Mouse (Mus musculus): Measurements from ENCODE around the gene Eri3. TPM values are rescaled to one million over a fixed set of nuclear protein-coding genes. Genes with fewer than 3 reads are reported as not detected.

Gene Eri3
- total RNA-seq (2022): 100 to 1,000 TPM in 1 of 4 experiments, 10 to 100 TPM in 3; 73.0 to 105 (median 81.5) TPM

DNA sequence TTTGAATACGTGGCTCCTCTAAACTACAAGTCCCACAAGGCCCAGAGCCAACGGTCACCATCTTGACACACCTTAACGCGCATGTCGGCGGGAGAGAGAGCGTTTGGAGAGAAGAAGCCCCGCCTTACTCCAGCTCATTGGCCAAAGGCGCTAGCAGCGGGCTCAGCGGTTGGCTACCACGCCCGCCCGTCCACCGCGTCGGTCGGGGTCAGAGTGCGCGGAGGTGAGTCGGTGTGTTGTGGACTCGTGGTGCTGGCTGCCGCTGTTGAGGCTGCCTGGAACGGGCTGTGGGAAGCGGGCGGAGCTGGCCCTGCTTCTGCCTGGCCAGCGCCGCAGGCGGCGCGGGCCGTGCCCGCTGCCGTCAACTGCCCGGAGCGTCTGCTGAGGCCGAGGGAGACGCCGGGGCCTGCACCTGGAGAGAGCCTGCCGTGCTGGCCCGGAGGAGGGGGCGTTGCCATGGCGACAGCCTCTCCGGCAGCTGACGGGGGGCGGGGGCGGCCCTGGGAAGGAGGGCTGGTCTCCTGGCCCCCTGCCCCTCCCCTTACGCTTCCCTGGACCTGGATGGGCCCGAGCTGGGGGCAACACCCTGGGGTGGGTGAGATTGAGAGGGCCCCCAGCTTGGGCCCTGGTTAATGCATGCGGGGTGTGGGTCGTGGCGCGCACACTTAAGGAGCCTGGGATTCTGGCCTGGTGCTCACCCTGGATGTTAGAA, at the start of gene Eri3:
Gene Eri3 (plus strand): TSS at position 226 of the 712 bp plus-strand sequence.
- DNase-seq: peak; percentile 99

DNA sequence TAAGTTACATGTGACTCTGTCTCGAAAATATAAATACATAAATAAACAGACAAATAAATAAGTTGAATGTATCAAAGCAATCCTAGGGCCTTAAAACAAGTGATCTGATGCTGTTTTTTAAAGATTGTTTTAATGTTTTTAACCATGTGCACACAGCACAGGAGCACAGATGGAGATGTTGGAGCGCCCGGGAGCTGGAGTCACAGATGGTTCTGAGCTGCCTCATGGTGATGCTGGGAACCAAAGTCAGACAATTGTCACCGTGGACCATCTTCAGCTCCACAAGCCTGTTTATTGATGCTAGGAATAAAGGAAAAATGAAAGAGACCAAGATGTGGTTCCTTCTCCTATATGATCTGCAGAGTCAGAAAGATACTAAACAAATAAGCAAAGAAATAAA, 31.9 kb upstream of the Eri3 start:
- no peak for DNase-seq

DNA sequence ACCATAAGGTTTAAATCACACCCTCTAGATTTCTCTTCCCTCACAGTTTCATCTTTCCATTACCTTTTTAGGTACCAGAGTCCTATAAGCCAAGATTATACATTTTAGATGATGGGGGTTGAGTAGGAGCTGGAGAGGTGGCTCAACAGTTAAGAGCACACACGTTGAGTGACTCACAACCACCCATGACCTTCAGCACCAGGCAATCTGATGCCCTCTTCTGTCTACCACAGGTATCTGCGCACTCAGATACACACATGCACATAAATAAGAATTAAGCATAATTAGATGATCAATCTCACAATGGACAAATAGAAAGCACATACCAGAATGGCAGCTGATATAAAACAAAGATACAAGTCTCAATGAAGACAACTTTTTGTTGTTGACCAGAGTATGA, 28.8 kb upstream of the Eri3 start:
- DNase-seq: no peak

DNA sequence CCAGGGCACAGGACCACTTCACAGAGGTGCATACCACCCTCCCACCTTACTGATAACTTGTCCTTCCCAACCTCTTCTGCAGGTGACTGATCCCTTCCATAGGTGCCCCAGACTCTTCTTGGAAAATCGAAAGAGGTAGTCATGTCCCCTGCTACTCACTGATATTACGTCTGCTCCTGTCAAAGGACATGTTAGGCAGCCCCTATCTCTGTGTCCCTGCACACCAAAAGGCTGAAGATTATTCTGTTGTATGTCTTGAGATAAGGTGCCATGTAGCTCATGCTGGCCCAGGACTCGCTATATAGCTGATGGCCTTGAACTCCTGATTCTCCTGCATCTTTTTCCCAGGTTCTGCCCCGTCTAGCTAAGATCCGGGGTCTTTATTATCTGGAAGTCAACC, 24.2 kb upstream of the Eri3 start:
- DNase-seq: no peak

DNA sequence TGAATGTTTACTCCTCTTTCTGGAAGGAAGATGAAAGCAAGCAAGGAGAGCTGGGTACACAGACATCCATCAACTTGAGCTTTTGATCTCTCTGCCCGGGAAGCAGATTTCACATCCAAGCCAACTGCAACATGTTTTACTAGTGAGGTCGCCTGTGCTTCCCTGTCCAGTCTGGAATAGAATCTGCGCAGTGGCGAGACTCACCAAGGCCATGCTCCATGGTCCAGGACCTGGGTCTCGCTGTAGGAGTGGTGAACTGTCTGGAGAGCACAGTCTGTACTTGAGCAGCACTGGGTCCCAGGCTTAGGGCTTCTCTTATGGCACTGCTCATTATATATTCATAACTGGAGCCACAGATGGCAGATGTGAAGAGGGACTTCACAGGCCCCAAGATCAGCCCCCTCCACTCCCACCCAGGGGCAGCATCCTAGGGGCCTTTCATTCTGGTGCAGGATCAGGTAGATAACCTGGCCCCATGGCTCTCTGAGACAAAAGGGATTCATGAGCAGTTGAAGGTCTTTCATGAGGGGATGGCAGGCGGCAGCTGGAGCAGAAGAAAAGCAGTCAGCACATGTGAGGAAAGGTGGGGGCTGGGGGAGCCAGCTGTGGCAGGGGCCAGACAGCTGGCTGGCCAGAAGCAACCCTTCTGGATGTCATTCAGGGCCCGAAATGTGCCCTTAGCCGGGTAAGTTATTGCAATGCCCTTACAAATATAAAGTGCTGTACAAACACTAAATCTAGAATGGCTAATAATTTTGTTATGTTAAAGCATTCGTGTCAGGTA, 22.9 kb upstream of the Eri3 start:
- DNase-seq: peak; percentile 29

DNA sequence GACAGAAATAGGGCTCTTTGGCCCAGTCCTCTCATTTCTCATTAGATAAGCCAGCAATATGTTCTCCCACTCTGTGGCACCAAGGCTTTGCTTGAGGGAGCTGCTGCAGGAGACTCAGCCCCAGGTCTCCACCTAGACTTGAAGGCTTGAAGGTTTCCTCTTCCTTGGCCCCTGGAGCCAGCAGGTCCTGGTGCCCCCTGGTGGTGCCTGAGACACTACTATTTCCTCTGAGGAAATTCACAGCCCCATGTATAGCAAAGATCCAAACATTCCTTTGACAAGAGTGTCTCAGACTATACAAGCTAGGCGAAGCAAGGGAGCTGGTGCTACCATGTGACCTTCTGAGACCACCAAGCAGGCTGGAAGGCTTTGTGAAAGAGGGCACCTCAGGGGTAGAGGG, 22.2 kb upstream of the Eri3 start:
- DNase-seq: peak; percentile 15

DNA sequence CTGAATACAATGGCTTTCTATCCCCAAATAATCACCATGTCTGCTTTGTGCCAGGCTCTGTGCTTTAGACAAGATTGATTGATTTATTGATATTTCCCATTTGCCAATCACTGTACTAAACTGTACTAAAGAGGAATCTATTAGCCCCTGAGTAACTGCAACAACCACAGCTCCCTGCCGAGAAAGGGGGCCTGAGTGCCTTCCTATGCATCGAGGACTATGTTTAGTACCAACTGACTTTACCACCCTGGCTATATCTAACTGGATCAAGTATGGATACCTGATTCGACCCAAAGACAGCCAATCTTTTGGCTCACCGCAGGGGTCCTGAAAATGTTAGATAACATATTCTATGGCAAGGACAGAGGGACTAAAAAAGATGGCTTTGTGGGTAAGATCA, 20.3 kb upstream of the Eri3 start:
- DNase-seq: no peak

DNA sequence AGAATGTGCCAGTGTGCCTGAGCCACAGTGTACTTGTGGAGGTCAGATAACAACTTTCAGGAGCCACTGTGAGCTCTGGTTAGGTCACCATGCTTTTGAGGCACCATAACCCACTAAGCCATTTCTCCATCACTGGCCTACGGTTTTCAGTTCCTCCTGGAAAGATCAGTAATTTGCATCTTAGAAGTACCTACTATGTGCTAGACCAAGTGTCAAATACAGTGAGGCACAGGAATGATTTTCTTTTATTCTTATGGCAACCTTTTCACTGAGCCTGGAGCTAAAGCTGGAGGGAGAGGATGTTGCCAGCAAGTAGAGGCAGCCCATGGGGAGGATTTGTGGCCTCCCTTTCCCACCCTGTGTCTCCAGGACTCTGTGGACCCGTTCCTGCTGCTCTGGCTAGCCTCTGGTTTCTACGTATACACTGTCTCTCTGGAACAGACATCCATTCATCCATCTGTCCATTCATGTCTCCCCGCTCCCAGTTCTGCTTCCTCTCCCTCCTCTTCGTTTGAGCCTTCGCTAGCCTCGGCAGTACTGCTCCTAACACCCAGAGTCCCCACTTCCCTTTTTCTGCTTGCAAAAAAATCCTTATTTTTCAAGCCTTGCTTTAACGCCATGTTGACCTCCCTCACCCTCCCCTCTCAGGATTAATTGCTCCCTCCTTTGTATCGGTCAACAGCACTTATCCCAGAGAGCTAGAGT, 14.5 kb upstream of the Eri3 start:
- DNase-seq: no peak

DNA sequence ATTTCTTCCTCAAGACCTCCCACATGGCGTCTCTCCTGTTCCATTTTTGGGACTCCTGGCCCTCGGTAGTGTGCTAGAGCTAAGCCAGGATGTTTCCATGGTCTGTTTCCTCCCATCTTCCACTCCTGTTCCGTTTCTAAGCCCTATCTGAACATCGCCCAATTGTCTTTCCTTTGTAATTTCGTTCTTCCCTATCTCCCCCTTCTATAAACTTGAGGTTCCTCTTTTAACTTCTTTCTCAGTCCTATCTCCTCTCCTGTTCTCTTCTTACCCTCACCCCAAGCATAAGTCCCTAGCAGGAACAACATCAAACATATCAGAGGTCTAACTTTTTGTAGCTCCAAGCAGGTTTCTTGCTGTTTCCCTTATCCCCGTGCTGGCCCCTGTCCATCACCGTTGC, 13.2 kb upstream of the Eri3 start:
- DNase-seq: no peak

DNA sequence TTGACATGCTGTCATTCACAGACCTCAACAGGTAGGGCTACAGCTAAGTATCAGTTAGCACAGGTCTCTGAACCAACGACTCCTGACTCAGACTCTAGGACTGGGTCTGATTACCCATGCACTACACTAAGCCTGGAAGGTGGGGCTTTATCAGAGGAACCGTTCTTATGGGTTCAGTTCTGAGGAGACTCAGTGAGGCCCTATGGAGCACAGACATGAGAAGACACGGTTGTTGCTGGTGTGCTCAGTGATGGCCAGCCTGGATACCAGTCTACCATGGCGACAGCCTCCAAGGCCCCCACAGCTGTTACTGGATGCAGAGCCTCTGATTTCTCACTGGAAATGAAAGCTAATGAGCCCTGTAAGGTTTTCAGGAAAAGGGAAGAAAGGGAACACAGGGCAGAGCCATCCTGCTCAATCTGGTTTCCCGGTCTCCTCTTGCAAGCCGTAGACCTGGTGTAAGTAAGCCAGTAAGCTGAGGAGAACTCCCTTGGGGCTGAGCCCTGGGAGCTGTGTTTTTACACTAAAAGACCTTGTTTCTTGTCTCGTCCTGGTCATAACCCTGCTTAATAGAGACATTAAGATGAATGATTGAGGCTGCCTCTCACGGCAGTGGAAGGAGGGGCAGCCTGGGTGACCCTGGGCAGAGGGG, 10.7 kb upstream of the Eri3 start:
- no peak for DNase-seq

DNA sequence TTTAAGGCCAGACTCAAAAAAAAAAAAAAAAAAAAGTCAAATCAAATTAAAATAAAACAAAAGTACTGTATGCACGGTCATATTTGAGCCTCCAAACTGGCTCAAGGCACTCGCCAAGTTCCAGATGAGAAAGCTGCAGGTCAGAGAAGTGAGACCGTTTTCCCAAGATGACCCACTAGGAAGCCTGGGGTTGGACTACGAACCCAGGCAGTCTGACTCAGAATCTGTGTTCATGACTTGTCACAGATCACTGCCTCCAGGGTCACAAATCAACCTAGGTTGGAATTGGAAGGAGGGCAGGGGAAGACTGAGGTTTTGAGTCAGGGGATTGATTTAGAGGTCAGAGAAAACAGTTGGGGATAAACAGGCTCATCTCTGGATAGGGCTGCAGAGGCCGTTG, 9.6 kb upstream of the Eri3 start:
- DNase-seq: no peak

DNA sequence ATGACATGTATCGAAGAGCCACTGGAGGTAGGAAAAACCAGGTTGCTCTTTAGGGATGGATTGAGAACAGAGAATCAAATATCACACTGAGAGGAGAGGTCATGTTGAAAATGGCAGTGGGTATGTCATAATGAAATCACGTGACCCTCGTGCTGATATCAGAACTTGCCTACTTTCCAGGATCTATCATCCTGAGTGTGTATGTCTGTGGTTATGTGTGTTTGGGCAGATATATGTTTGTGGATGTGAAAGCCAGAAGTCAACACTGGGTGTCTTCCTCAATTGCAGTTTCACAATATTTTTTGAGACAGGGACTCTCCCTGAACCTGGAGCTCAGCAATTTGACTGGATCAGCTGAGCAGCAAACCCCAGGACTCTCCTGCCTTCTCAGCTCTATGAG, 4.7 kb upstream of the Eri3 start:
- no peak for DNase-seq

DNA sequence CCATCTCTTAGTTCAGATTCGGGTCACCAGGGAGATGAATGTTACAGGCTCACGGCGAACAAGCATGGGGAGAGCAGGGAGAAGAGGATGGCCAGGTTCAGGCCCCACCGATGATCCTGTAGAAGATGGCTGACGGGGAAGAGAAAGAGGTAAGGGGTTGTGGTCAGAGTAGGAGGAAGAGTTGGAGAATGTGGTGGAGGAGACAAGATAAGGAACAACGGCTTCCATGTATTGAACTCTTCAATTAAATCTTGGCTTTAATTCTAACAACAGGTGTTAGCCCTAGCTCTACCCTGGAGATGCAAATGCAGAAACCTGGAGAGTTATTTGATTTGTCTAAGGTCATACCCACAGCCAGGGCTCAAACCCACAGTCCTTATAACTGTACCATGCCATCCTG, 3.5 kb upstream of the Eri3 start:
- DNase-seq: no peak

DNA sequence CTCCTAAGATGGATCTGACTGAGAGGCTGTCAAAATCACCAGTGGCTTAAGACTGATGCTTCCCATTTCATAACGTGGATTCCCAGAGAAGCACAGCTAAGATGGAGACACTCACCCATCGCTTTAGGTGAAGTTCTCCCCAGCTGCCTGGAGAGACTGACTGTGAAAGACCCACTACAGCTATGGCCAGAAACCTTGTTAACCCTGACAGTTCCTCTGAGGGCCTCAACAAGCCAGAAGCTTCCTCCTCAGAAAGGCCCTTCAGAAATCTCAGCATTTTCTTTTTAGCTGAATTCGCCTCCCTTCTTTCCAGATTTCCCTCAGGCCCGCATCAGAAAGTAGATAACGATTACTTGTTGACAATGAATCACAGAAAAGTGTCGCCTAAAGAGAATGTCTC, 589 bp upstream of the Eri3 start:
- DNase-seq: no peak

DNA sequence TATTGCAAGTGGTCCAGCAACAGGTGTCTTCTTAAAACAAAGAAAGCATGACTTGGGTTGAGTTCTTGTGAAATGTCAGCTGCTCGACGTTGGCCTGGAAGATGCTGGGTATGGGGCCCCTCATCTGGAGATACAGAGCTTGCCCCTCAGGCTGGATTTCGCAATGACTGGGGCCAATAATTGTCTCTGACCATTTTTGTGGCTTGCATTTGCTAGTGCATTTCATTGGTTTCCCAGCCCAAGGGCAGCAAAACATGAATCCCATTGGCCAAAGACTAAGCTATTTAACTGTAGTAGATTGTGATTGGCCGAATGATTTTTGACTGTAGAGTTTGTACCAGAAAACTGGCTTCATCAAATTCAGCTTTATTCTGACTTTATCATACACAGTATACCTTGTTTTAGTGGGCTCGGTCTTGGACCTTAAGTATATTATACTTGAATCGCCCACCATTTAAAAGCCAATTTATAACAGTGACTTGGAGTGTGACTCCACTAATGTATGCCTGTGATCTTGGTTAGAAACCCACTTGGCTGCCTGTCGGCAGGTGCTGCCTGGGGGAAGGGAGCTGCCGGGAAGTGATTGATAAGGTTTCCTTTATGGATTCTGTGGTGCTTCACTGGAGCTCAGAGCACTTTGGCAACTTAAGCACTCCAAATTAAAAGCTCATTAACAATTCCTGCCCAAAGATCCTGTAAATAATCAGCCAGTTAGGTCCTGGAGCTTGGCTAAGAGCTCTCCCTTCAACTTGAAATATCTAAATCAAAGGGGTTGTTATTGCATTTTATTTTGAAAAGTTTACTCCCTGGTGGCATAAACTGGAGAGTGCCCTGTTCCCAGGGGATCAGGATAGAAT, 1.2 kb downstream of the Eri3 start:
- no peak for DNase-seq

DNA sequence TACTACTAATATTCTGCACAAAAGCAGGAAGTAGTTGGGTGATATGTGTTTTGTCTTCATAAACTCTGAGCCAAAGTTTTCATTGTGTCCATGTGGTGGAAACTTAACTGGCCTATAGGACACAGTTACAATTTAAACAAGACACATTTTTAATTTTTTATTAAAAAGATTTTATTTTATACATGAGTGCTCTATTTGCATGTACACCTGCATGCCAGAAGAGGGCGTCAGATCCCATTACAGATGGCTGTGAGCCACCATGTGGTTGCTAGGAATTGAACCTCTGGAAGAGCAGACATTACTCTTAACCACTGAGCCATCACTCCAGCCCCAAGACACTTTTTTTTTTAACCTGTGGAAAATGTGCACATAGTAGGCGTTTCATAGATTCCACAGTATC, 5.3 kb downstream of the Eri3 start:
- no peak for DNase-seq

DNA sequence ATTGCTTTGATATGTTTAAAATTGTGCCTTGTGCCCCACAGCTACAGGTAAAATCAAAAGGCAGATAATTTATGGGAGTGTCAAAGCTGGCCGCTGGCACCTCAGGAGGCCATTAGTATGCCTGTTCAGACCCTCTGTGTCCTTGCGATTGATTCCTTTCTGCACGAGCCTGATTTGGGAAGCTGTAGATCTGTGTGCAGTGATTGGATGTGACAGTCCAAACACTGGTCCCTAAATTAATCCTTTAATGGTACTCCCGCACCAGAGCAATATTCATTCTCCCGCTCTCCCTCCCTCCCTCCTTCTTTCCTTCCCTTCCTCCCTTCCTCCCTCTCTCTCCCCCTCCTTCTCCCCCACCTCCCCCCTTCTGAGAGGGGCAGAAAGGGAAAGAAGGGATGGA, 6.2 kb downstream of the Eri3 start:
- no peak for DNase-seq

DNA sequence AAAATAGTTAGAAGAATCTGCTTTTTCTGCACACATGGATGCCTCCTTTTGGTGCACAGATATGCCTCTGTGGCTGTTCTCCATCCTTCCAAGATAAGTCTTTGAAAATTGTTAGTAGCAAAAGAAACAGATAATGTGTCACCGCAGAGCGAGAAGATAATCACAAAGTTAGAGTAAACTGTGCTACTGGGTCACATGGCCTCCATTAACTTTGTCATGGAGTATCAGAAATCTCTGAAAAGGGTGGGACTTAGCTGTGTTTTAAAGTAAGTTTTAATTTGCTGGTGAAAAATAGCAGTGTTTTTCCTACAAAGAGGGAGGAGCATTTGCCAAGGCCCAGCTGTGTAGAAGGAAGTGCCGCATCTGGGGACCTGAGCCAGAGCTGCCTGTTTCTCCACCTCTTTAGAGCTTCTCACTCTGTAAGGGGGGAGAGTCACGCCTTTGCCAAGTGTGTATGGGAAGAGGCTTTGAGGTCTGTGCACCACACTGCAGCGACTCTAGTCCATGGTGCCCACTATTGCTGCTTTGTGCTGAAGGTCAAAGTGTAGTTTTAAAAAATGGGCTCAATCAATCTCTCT, 7.0 kb downstream of the Eri3 start:
- no peak for DNase-seq

DNA sequence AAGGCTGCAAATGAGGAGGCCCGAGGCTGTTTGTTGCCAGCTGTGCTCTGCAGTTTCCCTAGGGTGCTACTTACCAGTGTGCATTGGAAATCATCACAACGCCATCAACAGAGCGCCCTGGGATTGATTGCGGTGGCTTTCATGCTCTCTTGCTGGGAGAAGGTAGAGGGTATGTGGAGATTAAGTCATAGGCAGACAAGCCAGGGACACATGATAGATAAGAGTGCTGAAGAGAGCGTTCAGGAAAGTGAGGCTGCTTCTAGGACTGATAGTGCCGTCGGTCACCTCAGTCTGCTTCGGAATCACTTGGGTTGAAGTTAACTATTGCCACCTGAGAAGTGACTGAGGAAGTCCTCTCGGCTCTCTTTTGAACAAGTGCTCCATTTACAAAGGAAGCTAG, 13.8 kb downstream of the Eri3 start:
- DNase-seq: no peak

DNA sequence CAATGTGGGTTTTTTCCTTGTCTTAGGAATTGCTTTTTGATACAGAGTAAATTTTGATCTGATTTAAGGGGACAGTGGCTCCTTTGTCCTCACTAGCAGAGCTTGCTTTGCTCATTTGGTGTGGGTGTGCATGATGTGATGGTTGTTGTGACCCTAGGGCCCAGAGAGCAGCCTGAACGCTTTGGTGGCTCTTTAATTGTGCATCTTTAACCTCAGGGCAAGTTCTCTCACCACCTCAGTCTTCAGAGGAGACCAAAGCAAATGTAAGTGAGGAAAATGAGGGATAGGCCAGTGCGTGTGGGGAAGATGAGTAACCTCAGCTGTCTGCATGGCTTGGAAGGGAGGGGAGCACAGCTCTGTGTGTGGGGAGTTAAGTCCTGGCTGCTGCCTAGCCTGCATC, 18.7 kb downstream of the Eri3 start:
- DNase-seq: no peak

DNA sequence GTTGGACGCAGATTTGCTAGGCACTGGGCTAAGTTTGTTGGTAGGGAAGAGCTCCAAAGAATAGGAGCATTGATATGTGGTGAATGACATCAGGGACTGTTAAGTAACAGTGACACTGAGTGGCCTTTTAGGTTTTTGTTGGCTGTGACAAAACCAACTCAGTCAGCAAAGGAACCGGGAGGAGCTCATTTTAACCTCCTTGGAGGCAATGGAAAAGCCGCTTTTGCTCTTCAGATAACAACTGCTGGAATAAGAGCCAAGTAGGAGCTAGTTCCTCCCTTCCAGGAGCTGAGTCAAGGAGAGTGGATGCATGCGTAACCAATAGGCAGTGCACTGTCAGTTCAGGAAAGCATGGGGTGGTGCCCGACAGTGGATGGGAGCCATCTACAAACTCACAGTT, 20.8 kb downstream of the Eri3 start:
- no peak for DNase-seq

DNA sequence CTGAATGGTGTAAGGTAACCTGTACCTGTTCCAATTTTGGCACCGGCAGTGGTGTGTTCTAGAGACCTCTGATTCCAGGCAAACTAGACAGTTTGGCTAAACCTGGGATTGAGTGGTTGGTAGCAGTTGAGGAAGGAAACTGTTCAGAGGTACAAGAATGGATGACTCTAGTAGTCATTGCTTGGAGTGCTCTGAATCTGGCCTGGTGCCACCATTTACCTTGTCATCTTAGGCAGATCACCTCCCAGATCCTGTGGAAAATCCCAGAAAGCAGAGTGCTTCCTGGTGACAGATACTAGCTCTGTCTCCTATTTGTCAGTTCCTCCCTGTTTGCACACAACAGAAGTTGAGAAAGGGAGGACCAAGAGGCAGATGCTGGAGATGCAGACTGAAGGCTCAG, 27.4 kb downstream of the Eri3 start:
- DNase-seq: no peak
